Mouse (Mus musculus) ES-E14 (cell line): ENCODE measurements at regions not wholly inside any gene's neighbourhood (a gene's known extent, or its start where the extent isn't known, plus 50 kb on each side); places are given as distances from the start of the nearest gene placed in this dataset.

ENCODE experiments used
- CHD2 ChIP-seq: IDR thresholded peaks from 2 replicates; pipeline ENCODE4 v1.6.1; 2014; ENCODE audit warnings: mild to moderate bottlenecking, low read depth, low read length, inconsistent platforms
- HCFC1 ChIP-seq: IDR thresholded peaks from 2 replicates; pipeline ENCODE4 v1.6.1; 2012; ENCODE audit warnings: low read length, inconsistent platforms, borderline replicate concordance; ENCODE audit not compliant: insufficient read depth
- MAFK ChIP-seq: IDR thresholded peaks from 2 replicates; pipeline ENCODE4 v1.6.1; 2014; ENCODE audit warnings: mild to moderate bottlenecking, low read depth, low read length, inconsistent platforms; ENCODE audit not compliant: insufficient read depth
- ZC3H11A ChIP-seq: IDR thresholded peaks from 2 replicates; pipeline ENCODE4 v1.6.1; 2012; ENCODE audit warnings: low read depth, mild to moderate bottlenecking, inconsistent platforms, low read length, borderline replicate concordance
- ZNF384 ChIP-seq: IDR thresholded peaks from 2 replicates; pipeline ENCODE4 v1.6.1; 2012; ENCODE audit warnings: low read depth, low read length, inconsistent platforms

DNA sequence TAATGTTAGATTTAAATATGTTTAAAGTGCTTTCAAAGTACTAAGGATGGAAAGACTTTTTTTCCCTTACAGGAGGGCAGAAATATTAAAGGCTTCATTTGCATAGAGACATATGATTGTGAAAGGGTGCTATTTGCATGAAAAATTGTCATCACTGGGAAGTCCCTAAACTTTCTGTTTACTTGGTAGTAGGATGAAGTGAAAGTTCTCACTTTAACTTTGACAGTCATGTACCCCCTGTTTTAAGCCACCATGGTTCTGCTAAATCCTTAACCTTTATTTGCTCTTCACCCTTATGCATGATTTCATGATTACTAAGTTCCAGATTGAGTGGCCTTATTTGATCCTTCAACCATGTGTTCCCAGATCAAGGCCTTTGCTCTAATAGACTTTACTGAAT is 132.6 kb upstream of the Egfl6 start:
- TF ChIP-seq ZC3H11A = no peak
- no peak for TF ChIP-seq MAFK
- TF ChIP-seq ZNF384 = no peak
- no peak for TF ChIP-seq HCFC1
- TF ChIP-seq CHD2 = no peak
